Mouse (Mus musculus): ENCODE data around the gene Msl2. TPM values are rescaled to one million over a fixed set of nuclear protein-coding genes. Genes with fewer than 3 reads are reported as not detected.

Msl2 gene
- polyA plus RNA-seq, 1 experiment from 2014 or later: 5.0 TPM

DNA sequence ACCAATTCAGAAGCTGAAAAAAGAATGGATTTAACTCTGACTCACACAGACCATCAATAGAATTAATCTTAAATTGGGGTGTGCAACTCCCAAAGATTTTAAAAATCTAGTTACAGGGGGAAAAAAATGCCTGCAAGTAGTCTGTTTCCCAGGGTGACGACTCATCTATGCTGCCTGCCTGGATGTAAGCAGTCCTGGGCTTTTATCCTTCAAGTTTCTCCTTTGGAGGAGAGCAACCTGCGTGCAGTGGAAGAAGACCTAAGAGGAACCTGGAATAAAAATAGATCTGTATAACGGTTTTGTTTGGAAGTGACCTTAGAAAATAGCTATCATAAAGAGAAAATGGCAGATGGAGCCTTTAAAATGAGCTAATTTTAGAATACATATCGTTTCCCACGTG is 1.4 kb upstream of the Msl2 start:
- no peak for DNase-seq (ENCODE audit: low spot score)
- no peak overlapping the region; the same call in 1 of the 2 replicates for H3K4me2 ChIP-seq (replicated peaks; ENCODE audit: low read depth, low read length)

DNA sequence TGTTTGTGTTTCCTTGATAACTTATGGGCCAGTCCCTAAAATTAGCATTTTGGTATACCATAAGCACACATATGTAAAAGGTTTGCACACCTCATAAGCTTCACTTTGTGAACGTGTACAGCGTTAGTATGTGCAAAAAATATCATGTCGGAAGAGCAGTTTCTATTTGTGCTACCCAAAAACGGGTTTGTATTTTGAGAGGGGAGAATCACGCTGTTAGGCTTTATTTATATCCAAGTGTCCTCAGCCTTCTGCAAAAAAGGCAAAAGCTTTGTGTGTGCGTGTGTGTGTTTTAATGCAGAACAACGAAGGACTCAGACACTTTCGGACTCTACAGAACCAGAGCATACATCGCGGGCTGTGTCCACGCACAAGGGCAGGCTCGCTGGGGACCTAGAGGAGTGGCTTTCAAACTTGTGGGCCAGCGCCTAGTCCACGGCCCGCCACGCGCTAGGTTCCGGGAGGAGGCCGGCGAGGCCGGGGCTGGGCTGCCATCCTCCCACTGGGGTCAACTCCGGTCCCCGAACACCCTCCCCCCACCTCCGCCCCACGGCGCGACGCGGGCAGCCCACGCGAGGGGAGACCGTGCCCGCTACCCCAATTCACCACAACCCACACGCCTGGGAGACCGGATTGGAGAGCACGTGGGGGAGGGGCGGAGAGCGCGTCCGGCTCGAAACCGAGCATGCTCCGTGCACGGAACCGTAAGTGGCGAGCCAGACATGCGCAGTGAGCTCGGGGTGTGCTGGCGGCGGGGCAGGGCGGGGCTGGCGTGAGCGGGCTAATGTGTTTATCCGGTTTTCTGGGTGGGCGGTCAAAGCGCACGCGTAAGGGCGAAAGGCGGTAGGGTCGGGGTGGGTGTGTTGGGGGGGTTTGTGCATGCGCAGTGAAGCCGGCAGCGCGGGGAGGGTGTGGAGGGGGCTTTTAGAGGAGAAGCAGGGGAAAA is 587 bp upstream of the Msl2 start:
- Histone ChIP-seq H3K4me2 (replicated peaks; ENCODE audit: low read depth, low read length) (peak overlapping the region; percentile 78), H3K36me3 (ENCODE audit: insufficient read depth, low read length) (no peaks in the 10 kb centered on the region), H3K27ac (ENCODE audit: low read length) (peak overlapping the region; percentile 100), H3K4me1 (ENCODE audit: insufficient read depth, low read depth, low read length) (peaks cover 3% of the 10 kb centered on the region; the same call in 1 of the 2 replicates), H3K9ac (replicated peaks; ENCODE audit: low read depth) (peak overlapping the region; percentile 68), H3K27me3 (replicated peaks; ENCODE audit: insufficient read depth, low read length) (no peaks in the 10 kb centered on the region), H3K4me3 (ENCODE audit: low read depth, low read length) (peak overlapping the region; percentile 98), H3K9me3 (ENCODE audit: low read length) (no peaks in the 10 kb centered on the region)
- peak; percentile 99 for DNase-seq (ENCODE audit: low spot score)
- whole genome bisulfite sequencing: under 1% methylated on average over 55 of the region's 65 CpGs
- no peak for TF ChIP-seq CTCF (IDR thresholded peaks at IDR 0.05)
- 0 out of 2 replicates have a peak, but pooled peaks have one; percentile 18 for TF ChIP-seq EP300 (IDR thresholded peaks at IDR 0.05)
- ATAC-seq: peak; percentile 92

More for the DNA sequence above, 1.4 kb upstream of the Msl2 start:
- no peaks in the 10 kb centered on the region for H3K4me1 ChIP-seq (ENCODE audit: insufficient read depth, low read depth, low read length)
- H3K27ac ChIP-seq (ENCODE audit: low read length): 0 out of 2 replicates have a peak overlapping the region, but pooled peaks have one; percentile 100
- WGBS: 33% methylated on average over 5 of the region's 5 CpGs
- H3K9me3 ChIP-seq (ENCODE audit: low read length): no peaks in the 10 kb centered on the region
- no peak for ATAC-seq
- TF ChIP-seq CTCF (IDR thresholded peaks at IDR 0.05) (no peak), EP300 (IDR thresholded peaks at IDR 0.05) (no peak)
- H3K27me3 ChIP-seq (replicated peaks; ENCODE audit: insufficient read depth, low read length): no peaks in the 10 kb centered on the region
- peak overlapping the region; percentile 98; the same call in 1 of the 2 replicates for H3K4me3 ChIP-seq (ENCODE audit: low read depth, low read length)
- H3K9ac ChIP-seq (replicated peaks; ENCODE audit: low read depth): 0 out of 2 replicates have a peak overlapping the region, but pooled peaks have one; percentile 68
- no peaks in the 10 kb centered on the region for H3K36me3 ChIP-seq (ENCODE audit: insufficient read depth, low read length)

DNA sequence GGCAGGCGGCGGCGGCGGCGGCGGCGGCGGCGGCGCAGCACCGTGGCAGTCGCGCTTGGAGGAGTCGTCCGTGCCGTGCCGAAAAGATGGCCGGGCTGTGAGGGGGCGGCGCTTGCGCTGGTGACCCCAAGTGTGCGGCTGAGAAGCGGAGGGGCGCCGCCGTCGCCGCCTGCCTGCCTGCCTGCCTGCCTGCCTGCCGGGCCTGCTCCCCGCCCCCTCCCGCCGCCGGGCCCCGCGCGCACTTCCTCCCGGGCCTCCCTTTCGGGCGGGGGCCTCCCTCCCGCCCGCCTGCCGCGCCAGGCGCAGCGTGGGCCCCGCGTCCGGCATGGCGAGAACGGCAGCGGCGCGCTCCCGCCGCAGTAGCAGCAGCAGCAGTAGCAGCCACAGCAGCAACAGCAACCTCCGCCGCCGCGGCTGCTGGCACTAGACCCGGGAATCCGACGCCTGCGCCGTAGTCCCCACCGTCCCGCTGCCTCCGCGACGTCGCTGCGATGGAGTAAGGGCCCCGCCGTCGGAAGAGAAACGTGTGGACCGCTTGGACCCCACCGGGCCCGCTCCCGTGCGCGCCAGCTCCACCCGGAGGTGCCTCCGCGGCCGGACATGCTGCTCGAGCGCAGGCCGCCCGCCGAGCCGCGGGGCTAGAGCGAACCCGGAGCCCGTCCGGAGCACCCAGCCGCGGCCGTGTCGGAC is 576 bp downstream of the Msl2 start:
- Histone ChIP-seq H3K27me3 (replicated peaks; ENCODE audit: insufficient read depth, low read length) (no peaks in the 10 kb centered on the region), H3K4me1 (ENCODE audit: insufficient read depth, low read depth, low read length) (peaks cover 7% of the 10 kb centered on the region; the same call in 1 of the 2 replicates), H3K36me3 (ENCODE audit: insufficient read depth, low read length) (no peaks in the 10 kb centered on the region), H3K4me2 (replicated peaks; ENCODE audit: low read depth, low read length) (peak overlapping the region; percentile 78), H3K27ac (ENCODE audit: low read length) (peak overlapping the region; percentile 100), H3K9ac (replicated peaks; ENCODE audit: low read depth) (peak overlapping the region; percentile 97), H3K4me3 (ENCODE audit: low read depth, low read length) (peak overlapping the region; percentile 98), H3K9me3 (ENCODE audit: low read length) (no peaks in the 10 kb centered on the region)
- TF ChIP-seq CTCF (IDR thresholded peaks at IDR 0.05) (peak; percentile 25; the same call in 1 of the 2 replicates), EP300 (IDR thresholded peaks at IDR 0.05) (no peak)
- ATAC-seq: peak; percentile 78
- whole genome bisulfite sequencing: under 1% methylated on average over 63 of the region's 100 CpGs
- DNase-seq (ENCODE audit: low spot score): peak; percentile 89

GRCm38 (mm10) chr9:101075091-101075581 is 1.2 kb downstream of the Msl2 start:
- peak; percentile 56 for DNase-seq (ENCODE audit: low spot score)
- no peak for TF ChIP-seq EP300 (IDR thresholded peaks at IDR 0.05)

DNA sequence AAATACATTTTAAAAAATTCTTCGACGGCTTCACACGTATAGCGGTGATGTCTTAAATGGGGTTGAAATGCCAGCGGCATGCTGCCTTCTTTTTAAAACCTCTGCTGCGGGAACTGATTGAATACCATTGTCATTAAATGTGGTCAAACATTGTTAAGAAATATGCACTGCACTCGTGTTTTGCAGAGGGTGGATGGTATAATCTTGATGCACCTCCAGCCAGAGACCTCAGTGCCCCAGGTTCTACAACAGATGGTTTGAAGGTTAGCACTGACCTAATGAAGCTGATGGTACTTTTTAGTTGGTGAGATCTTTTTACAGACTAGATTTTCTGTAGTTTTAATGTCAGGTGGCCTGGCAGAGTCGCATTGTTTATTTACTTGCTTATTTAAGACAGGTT is 1.8 kb downstream of the Msl2 start:
- Histone ChIP-seq H3K4me1 (ENCODE audit: insufficient read depth, low read depth, low read length) (peaks cover 7% of the 10 kb centered on the region; the same call in 1 of the 2 replicates), H3K9ac (replicated peaks; ENCODE audit: low read depth) (peak overlapping the region; percentile 97), H3K4me3 (ENCODE audit: low read depth, low read length) (peak overlapping the region; percentile 98), H3K27me3 (replicated peaks; ENCODE audit: insufficient read depth, low read length) (no peaks in the 10 kb centered on the region), H3K27ac (ENCODE audit: low read length) (peak overlapping the region; percentile 100), H3K9me3 (ENCODE audit: low read length) (no peaks in the 10 kb centered on the region), H3K36me3 (ENCODE audit: insufficient read depth, low read length) (no peaks in the 10 kb centered on the region), H3K4me2 (replicated peaks; ENCODE audit: low read depth, low read length) (peak overlapping the region; percentile 78)
- under 1% methylated on average over 8 of the region's 8 CpGs for whole genome bisulfite sequencing
- DNase-seq (ENCODE audit: low spot score) (no peak), ATAC-seq (no peak)
- TF ChIP-seq EP300 (IDR thresholded peaks at IDR 0.05) (no peak), CTCF (IDR thresholded peaks at IDR 0.05) (no peak)

More at GRCm38 (mm10) chr9:101075091-101075581, 1.2 kb downstream of the Msl2 start:
- Histone ChIP-seq H3K36me3 (ENCODE audit: insufficient read depth, low read length) (no peaks in the 10 kb centered on the region), H3K27me3 (replicated peaks; ENCODE audit: insufficient read depth, low read length) (no peaks in the 10 kb centered on the region), H3K27ac (ENCODE audit: low read length) (peak overlapping the region; percentile 100), H3K4me1 (ENCODE audit: insufficient read depth, low read depth, low read length) (peaks cover 7% of the 10 kb centered on the region; the same call in 1 of the 2 replicates), H3K4me3 (ENCODE audit: low read depth, low read length) (peak overlapping the region; percentile 98), H3K9ac (replicated peaks; ENCODE audit: low read depth) (peak overlapping the region; percentile 97), H3K9me3 (ENCODE audit: low read length) (no peaks in the 10 kb centered on the region), H3K4me2 (replicated peaks; ENCODE audit: low read depth, low read length) (peak overlapping the region; percentile 78)
- ATAC-seq: no peak
- WGBS: under 1% methylated on average over 25 of the region's 25 CpGs
